Mouse (Mus musculus) skeletal muscle tissue, adult 2 months (tissue): ENCODE data around the gene Dnaaf5.

Experiments used
- DNase-seq: peaks from one replicate; pipeline ENCODE4 v3.0.0-alpha.2; 2012; ENCODE audit warnings: low read depth, low spot score

Dnaaf5 gene

GRCm38 (mm10) chr5:139190958-139191357, 40.9 kb downstream of the Dnaaf5 start:
- no peak for DNase-seq

GRCm38 (mm10) chr5:139198779-139199178, 48.8 kb downstream of the Dnaaf5 start:
- no peak for DNase-seq

GRCm38 (mm10) chr5:139199636-139199994, 49.6 kb downstream of the Dnaaf5 start:
- no peak for DNase-seq

GRCm38 (mm10) chr5:139199995-139200769, 50.2 kb downstream of the Dnaaf5 start, which contains the start of gene Sun1:
TSS of gene Sun1 (plus strand) at chr5:139200637.
- peak; percentile 96 for DNase-seq

- DNase-seq: no peak
These were observed 50.9 kb downstream of the Dnaaf5 start for GRCm38 (mm10) chr5:139200770-139201569.

- DNase-seq: no peak
These were observed 52.1 kb downstream of the Dnaaf5 start for GRCm38 (mm10) chr5:139202127-139202526.

GRCm38 (mm10) chr5:139203312-139203711, 53.3 kb downstream of the Dnaaf5 start:
- DNase-seq: no peak

GRCm38 (mm10) chr5:139206081-139206480, 56.1 kb downstream of the Dnaaf5 start:
- no peak for DNase-seq

- DNase-seq: no peak
These were observed 56.5 kb downstream of the Dnaaf5 start for GRCm38 (mm10) chr5:139206525-139206924.

- no peak for DNase-seq
These were observed 58.2 kb downstream of the Dnaaf5 start for GRCm38 (mm10) chr5:139208183-139208582.

- no peak for DNase-seq
These were observed 59.1 kb downstream of the Dnaaf5 start for GRCm38 (mm10) chr5:139208871-139209684.

- DNase-seq: no peak
These were observed 59.6 kb downstream of the Dnaaf5 start for GRCm38 (mm10) chr5:139209685-139210026.

- no peak for DNase-seq
These were observed 61.8 kb downstream of the Dnaaf5 start for GRCm38 (mm10) chr5:139211737-139212385.

GRCm38 (mm10) chr5:139214298-139214697, 64.3 kb downstream of the Dnaaf5 start:
- no peak for DNase-seq

GRCm38 (mm10) chr5:139215184-139215583, 65.2 kb downstream of the Dnaaf5 start:
- no peak for DNase-seq

GRCm38 (mm10) chr5:139216121-139216520, 66.1 kb downstream of the Dnaaf5 start:
- no peak for DNase-seq

- peak; percentile 70 for DNase-seq
These were observed 66.8 kb downstream of the Dnaaf5 start for GRCm38 (mm10) chr5:139216774-139217173.

- no peak for DNase-seq
These were observed 70.0 kb downstream of the Dnaaf5 start for GRCm38 (mm10) chr5:139220006-139220515.

GRCm38 (mm10) chr5:139220610-139221009, 70.6 kb downstream of the Dnaaf5 start:
- DNase-seq: no peak

GRCm38 (mm10) chr5:139223331-139223730, 73.3 kb downstream of the Dnaaf5 start:
- no peak for DNase-seq

- no peak for DNase-seq
These were observed 77.2 kb downstream of the Dnaaf5 start for GRCm38 (mm10) chr5:139227236-139227635.
